Mouse (Mus musculus): ENCODE results near the gene Cachd1. TPM values are rescaled to one million over a fixed set of nuclear protein-coding genes. Genes with fewer than 3 reads are reported as not detected.

Gene Cachd1
- total RNA-seq, 2 experiments from 2014 or later, result 39.9 to 130 TPM

DNA sequence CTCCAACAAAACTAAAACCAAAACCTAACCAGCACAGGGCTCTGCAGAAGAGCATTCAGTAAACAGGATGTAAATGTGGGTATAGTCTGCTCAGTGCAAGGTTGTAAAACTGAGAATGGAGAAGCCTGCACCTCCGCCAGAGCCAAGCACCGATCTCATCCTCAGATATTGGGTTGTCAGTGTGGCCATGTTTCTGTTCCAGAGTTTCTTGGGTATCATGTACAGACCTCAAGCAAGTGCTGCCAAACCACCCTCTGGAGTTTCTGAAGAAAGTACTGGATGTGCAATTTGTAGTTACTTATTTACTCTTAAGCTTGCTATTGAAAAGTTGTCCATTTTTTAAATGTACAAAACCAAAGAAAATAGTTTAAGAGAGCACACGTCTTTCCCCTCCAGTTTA, 6.4 kb downstream of the Cachd1 start:
- no peak for ATAC-seq (replicated peaks; ENCODE audit: low FRiP score, poor library complexity, severe bottlenecking)

GRCm38 (mm10) chr4:100787201-100787600, 10.7 kb downstream of the Cachd1 start:
- no peak for ATAC-seq (replicated peaks; ENCODE audit: low FRiP score, poor library complexity, severe bottlenecking)

DNA sequence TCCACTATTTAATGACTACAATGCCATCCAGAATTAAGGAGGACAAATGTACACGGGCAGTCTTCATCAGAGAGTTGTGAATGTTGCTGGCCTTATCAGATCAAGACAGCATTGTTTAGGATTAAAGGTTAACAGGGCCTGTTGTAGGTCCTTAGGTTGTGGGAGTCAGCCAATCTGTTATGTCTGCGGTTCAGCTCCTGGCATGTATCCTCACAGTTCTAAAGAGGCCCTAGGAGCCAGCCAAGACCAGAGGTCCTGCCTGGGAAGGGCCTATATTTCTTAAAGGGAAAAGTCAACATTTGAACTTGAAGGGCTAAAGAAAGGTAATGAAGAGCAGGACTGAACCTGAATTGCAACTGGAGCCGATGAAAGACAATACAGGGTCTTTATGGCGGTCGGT, 13.7 kb downstream of the Cachd1 start:
- no peak for ATAC-seq (replicated peaks; ENCODE audit: low FRiP score, poor library complexity, severe bottlenecking)

DNA sequence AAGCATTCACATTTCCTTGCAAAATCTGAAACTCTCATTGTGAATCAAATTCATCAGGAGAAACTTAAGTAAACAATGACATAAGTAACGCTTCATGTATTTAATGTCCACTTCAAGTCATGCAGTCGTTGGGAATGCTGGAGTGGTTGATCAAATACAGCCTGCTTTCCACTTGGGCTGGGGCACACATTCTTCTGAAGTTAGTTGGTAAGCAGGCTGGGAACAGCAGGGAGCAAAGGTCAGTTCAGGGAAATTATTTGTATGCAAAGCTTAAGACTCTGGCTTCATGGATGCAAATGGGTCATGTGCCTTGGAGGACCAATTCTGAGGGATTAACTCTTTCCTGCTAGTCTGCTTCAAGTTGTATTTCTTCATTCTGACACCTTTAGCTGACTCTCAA, 16.7 kb downstream of the Cachd1 start:
- no peak for ATAC-seq (replicated peaks; ENCODE audit: low FRiP score, poor library complexity, severe bottlenecking)

DNA sequence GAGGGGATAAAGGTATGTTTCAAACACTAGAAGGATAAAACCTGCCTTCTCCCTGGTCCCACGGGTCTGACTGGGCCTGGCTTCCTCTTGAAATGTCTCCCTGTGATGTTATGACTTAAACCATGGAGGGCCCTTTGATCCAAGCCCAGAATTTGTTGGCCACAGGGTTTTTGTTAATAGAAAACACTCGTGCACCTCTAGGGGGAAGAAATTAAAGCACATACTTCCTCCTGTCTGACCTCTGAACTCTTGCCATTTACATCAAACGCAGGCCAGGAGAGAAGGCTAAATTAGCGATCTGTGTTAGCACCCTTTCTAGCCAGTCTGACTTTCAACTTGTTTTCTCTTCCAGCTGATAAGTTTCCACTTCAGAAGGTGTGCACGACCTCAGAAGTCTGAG, 19.0 kb downstream of the Cachd1 start:
- ATAC-seq (replicated peaks; ENCODE audit: low FRiP score, poor library complexity, severe bottlenecking), result no peak

DNA sequence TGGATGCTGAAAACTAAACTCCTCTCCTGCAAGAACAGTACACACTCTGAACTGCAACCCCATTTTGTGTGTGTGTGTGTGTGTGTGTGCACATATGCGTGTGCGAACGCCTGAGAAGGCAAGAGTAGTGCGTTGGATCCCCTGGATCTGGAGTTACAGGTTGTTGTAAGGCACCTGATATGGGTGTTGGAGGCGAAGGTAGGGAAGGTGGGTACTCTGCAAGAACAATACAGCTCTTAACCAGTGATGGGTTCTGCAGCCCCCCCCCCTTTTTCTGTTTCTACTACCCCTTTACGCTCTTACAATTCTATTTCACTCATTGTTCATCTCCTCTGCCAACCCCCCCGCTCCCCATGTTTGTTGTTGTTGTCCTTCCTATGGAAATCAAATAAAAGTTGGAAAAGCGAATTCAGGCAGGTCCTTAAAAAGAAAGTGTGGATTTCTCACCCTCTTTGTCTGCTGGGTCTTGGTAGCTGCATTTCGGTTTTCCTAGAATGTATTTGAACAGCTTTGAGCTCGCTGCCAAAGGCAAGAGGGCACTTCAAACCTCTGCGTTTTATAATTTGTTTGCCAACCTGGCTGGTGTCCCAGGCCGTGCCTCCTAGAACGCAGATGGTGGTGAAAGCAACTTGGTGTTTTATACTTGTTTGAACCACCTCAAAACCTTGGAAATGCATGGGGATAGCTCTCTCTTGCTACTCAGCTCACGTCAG, 24.4 kb downstream of the Cachd1 start:
- ATAC-seq (replicated peaks; ENCODE audit: low FRiP score, poor library complexity, severe bottlenecking), result no peak

DNA sequence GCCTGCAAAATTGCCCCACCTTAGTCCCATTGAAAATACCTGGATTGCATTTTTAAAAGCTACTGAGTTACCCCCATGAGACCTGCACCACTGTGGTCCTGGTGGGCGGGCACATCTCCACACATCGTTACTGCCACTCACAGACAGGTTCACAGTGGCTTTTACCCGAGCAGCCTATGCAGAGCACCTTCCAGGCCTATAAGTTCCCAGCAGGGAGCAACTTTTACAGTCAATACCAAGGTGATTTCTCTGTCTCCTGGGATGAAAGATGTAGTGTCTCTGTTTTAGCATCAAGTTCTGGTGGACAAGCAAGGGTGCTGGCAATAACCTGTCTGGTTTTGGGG, 24.9 kb downstream of the Cachd1 start:
- no peak for ATAC-seq (replicated peaks; ENCODE audit: low FRiP score, poor library complexity, severe bottlenecking)

DNA sequence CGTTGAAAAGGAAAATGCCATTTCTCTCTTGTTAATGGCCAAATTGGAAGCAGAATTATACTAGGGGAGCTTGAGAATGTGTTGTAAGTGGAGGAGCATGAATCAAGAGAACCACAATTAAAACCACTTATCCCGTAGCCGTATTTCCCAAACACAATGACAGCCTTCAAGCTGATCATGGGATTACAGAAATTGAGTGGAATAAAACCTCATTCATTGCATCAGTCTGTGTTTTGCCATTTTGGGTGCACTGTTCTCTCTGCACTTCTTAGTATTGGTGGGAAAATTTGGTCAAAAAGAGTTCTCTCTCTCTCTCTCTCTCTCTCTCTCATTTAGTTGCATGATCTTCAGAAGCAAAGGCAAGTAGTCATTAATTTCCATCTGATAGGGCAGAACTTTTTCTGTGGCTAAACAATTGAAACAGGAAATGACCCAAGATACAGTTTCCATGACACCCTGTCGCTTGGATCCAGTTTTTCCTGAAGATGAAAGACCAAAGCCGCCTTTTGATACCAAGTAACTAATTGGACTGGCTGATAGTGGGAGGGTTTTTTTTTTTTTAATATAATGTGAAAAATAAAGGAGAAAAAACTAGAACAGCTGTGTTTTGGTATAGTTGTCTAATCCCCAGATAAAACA, 34.7 kb downstream of the Cachd1 start:
- no peak for ATAC-seq (replicated peaks; ENCODE audit: low FRiP score, poor library complexity, severe bottlenecking)

DNA sequence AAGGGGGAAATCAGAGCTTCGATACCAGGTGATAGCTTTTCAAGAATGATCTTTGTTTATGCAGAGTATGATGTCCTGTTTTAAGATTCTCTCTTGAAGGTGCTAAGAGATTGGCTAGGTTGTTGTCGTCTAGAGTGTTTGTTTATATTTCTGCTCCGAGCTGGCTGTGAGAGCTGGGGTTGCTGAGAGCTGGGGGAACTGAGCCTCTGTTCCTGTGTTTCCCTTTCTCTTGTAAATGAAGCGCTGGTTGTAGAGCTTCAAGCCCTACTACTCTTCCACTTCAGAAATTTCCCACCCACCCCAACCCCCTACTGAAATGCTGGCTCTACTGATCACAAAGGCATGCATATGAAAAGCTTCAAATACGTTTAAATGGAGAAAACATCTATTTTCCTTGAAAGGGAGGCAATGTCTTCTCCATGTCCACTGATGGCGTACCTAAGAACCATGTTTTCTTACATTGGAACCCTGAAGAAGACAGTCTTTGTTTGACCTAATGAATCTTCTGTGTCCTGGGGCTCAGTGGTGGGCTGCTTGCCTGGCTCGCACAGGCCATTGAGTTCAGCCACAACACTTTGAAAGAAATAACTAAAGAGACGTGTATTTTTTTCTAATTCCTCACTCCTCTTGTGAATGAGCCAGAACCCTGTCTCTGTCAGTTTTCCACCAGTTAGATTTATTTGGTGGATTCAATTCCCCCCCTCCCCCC, 35.5 kb downstream of the Cachd1 start:
- no peak for ATAC-seq (replicated peaks; ENCODE audit: low FRiP score, poor library complexity, severe bottlenecking)

GRCm38 (mm10) chr4:100813767-100814461, 37.4 kb downstream of the Cachd1 start:
- ATAC-seq (replicated peaks; ENCODE audit: low FRiP score, poor library complexity, severe bottlenecking), result no peak

- ATAC-seq (replicated peaks; ENCODE audit: low FRiP score, poor library complexity, severe bottlenecking), result no peak
These were observed 42.8 kb downstream of the Cachd1 start for GRCm38 (mm10) chr4:100819238-100819637.

GRCm38 (mm10) chr4:100822526-100822925, 46.1 kb downstream of the Cachd1 start:
- no peak for ATAC-seq (replicated peaks; ENCODE audit: low FRiP score, poor library complexity, severe bottlenecking)

DNA sequence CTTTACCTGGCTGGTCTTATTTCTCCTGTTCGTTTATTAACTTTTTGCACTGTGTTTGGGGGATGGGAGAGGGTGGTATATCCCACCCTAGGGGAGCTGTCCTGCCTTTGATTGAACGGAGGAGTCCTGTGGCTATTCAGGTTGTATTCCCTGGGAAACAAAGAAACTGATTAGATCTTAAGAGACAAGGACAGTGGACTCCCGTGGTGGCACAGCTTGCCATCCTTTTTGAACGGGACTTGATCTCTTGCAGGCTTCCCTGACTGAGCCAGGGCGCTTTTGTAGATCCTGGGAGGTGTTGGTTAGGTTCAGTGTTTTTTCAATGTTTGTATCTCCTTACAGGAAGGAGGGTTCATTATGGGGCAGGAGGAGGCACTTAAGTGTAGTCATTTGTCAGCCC, 50.9 kb downstream of the Cachd1 start:
- no peak for ATAC-seq (replicated peaks; ENCODE audit: low FRiP score, poor library complexity, severe bottlenecking)

DNA sequence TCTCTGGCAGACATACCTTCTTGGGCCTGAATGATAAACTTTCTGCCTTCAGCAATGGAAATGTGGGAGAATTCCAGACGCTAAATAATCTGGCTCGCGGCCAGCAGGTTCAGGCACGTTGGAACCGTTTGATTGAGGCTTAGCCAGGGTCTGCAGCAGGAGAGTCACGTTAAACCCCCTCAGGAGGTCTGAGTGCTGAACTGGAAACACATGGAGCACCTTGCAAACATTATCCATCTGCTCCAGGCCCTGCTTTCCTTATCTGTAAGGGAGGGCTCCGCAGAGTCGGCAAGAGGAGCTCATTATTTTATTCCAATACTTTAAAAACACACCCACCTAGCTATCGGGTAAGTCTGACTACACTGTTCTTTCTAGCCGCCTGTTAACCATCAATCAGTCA, 52.3 kb downstream of the Cachd1 start:
- no peak for ATAC-seq (replicated peaks; ENCODE audit: low FRiP score, poor library complexity, severe bottlenecking)

DNA sequence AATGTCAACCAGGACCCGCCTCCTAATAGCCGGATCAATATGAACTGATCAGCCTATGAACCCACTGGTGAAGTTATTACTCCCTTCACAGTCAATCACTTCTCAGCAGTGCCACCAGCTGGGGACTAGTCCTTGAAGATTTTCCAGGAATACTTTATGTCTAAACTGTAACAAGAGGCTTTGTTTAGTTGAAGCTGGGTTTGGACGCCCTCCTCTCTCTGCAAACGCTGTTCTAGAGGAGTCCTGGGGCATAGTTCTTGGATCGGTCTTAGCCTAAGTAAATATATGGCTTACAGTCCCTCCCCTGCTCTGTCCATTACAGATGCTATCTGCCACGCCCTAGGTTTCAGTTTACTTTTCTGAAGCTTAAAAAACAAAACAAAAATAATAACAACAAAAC, 60.7 kb downstream of the Cachd1 start:
- ATAC-seq (replicated peaks; ENCODE audit: low FRiP score, poor library complexity, severe bottlenecking), result no peak

GRCm38 (mm10) chr4:100842629-100843028, 66.2 kb downstream of the Cachd1 start:
- no peak for ATAC-seq (replicated peaks; ENCODE audit: low FRiP score, poor library complexity, severe bottlenecking)

GRCm38 (mm10) chr4:100843119-100843518, 66.6 kb downstream of the Cachd1 start:
- no peak for ATAC-seq (replicated peaks; ENCODE audit: low FRiP score, poor library complexity, severe bottlenecking)

DNA sequence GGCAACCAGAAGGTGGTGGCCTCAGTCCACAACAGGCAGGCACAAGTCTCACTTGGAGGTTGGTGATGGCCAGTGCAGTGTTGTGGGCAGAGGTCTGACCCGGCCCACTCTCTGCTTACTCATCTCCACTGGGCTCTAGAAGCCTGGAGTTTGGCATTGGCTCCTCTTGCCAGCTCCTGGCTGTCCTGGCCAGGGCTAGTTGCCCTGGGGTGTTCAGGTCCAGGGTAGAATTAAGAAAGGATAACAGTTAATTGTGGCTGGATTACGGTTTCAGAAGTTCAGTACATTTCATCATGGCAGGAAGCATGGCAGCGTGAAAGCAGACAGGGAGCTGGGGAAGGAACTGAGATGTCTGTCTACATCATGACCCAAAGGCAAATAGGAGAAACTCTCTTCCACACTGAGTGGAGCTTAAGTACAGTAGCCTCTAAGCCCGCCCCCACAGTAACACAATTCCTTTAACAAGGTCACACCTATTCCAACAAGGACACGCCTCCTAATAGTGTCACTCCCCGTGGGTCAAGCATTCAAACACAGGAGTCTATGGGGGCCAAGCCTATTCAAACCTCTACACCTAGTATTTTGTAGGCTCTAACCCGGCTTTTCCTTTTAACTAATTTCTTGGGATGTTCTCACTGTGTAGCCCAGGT, 74.5 kb downstream of the Cachd1 start:
- ATAC-seq (replicated peaks; ENCODE audit: low FRiP score, poor library complexity, severe bottlenecking), result no peak

DNA sequence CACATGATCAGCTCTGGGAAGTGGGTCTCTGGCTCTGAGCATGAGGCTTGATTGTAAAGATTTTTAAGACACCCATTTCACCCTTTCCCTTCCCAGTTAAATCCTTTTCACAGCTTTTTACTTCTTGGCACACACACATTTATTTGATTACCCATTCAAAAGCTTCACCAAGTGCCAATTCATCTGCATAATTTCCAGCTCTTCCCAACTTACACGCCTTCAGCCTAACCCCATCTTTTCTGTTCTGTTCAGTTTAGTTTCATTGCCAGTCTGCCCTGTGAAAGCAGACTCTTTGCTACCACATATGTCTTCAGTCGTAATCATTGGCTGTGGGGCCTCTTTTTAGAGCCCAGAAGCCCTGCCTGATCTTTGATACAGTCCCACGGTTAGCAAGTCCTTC, 76.0 kb downstream of the Cachd1 start:
- no peak for ATAC-seq (replicated peaks; ENCODE audit: low FRiP score, poor library complexity, severe bottlenecking)

DNA sequence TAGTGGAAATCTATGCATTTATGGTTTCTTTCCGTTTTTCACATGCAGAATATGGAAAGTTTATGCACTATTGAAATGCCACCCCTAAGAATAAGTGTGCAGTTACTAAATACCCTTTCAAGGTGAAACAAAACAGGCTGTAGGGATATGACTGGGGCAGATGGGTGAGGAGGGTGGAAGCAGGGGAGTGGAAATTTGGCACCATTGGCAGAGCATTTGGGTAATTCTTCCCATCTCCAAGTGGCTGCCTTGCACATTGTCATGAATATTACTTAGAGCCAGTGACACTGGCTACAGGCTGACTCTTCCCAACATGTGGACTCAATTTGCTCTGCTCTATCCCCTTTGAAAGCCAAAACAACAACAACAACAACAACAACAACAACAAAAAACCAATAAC, 77.0 kb downstream of the Cachd1 start:
- ATAC-seq (replicated peaks; ENCODE audit: low FRiP score, poor library complexity, severe bottlenecking), result no peak

Measured in erythroblast, adult 5-6 weeks (primary cell).